Mouse (Mus musculus): Measurements from ENCODE around the gene Gfod2.

DNA sequence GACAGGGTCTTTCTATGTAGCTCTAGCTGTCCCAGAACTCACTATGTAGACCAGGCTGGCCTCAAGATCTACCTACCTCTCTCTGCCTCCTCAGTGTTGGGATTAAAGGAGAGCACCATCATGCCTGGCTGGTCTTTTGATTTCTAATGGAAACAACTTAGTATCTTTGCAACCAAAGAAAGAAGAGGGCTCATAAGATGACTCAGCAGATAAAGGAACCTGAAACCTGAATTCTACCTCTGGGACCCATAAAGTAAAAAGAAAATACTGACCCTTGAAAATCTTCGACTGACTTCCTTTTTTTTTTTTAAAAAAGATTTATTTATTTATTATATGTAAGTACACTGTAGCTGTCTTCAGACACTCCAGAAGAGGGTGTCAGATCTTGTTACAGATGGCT lies 47.5 kb upstream of the Gfod2 start:
- no peak for TF ChIP-seq CTCF (IDR thresholded peaks at IDR 0.05; ENCODE audit: extremely low read depth, insufficient read depth, low read length)
- no peak for TF ChIP-seq POLR2A (IDR thresholded peaks at IDR 0.05; ENCODE audit: extremely low read depth, insufficient read depth, low read length)

Measured in cortical plate, adult 2 months (tissue).